Mouse (Mus musculus) heart, adult 2 months (tissue): Measurements from ENCODE around the gene Cdkn2aip.

ENCODE experiments used
- EP300 ChIP-seq: fragments of 200-500 bp; IDR thresholded peaks from 2 replicates; pipeline ENCODE4 v1.6.1; 2011; ENCODE audit warnings: low read depth, low read length, control low read depth; ENCODE audit not compliant: insufficient read depth
- POLR2A ChIP-seq: fragments of 200-500 bp; IDR thresholded peaks from 2 replicates; pipeline ENCODE4 v1.6.1; 2011; ENCODE audit warnings: mild to moderate bottlenecking, low read depth, low read length, control low read depth; ENCODE audit not compliant: insufficient read depth

- TF ChIP-seq EP300 (no peak), POLR2A (no peak)
These were observed 34.1 kb downstream of the Cdkn2aip start for GRCm38 (mm10) chr8:47679603-47680002.
